Mouse (Mus musculus): ENCODE results near the gene Rfk. TPM values are rescaled to one million over a fixed set of nuclear protein-coding genes. Genes with fewer than 3 reads are reported as not detected.

Rfk gene
- polyA plus RNA-seq (2012) = 27.3 and 28.1 TPM in 2 replicates

GRCm38 (mm10) chr19:17393841-17394591, at the start of gene Rfk:
Gene Rfk (plus strand): TSS chr19:17394043.

GRCm38 (mm10) chr19:17372701-17373100, 21.1 kb upstream of the Rfk start, which contains the start of gene Gcnt1:
Gene Gcnt1 (minus strand): TSS chr19:17372844.

Other genes with a start within 250 kb of the Rfk start
- 0.74 and 0.97 TPM in 2 replicates for gene Gcnt1, start 21.2 kb upstream of the Rfk start, polyA plus RNA-seq (2012)

Data from megakaryocyte-erythroid progenitor cell, adult 5 weeks (primary cell).